9 mouse cellular contexts compared by ENCODE assay signal in the genomic region with DNA sequence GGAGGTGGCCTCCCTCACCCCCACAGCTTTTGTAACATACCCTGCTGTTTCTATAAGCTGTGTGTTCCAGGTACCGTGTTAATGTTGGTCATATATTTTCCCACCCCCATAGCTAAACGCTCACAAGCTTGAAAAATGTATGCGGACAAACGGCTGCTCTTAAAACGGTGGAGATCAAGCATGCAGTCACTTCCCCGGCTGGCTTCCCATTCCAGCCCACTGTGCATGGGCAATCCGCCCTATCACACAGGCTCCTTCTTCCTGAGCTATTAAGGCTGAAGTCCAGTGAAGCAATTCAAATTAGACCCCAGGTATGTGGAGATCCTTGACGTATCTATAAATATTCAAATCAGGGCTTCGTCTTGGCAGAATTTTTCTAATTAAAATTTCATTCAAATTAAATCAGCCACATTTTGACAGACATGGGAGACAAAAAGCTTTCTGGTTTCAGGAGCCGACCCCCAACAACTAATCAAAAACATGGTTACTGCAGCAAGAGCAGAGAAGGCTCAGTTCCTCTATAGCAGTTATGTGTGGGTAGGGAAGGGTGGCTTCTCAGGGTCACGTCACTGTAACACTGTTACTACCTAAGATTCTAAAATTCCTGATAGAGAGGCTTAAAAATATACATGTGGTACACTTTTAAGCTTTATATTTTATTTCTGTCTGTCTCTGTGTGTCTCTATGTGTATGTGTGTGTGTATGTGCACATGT.
A peak's percentile ranks its signal among the peaks of the same experiment; 100 is the strongest.
DNase-seq lines count a peak whose midpoint lies in the region; ATAC-seq lines count a peak whose summit lies in the region.
"Had no signal": no experiment of that assay in that cellular context is flagged by ENCODE, and none has a peak within 500 bp of the region (broad histone marks: within the 10 kb centered on the region; RNA-seq: fewer than 3 reads in every experiment).

No protein-coding gene starts in this region.

- peak overlapping the region; percentile 24; the same call in 1 of the 2 replicates for H3K4me2 ChIP-seq in heart, embryonic 14.5 days (ENCODE audit: low read length)
- peak overlapping the region; percentile 26; the same call in 1 of the 2 replicates for H3K4me2 ChIP-seq in hindbrain, embryonic 15.5 days

- peaks cover 16 to 38% of the 10 kb centered on the region in 2 experiments for H3K4me1 ChIP-seq in heart, embryonic 14.5 days (ENCODE audit: control insufficient read depth in 2 of 2, insufficient read depth in 2 of 2, low read length in 2 of 2)
- peaks cover 64% of the 10 kb centered on the region for H3K4me1 ChIP-seq in hindbrain, embryonic 15.5 days (replicated peaks)

- no peaks in the 10 kb centered on the region for H3K27me3 ChIP-seq in heart, embryonic 14.5 days (ENCODE audit: control insufficient read depth, insufficient read depth, low read length)
- H3K27me3 ChIP-seq in hindbrain, embryonic 15.5 days: no peaks in the 10 kb centered on the region

- H3K9ac ChIP-seq in heart, embryonic 14.5 days (ENCODE audit: low read length): no peak overlapping the region; the same call in 1 of the 2 replicates
- peak overlapping the region; percentile 14; the same call in 1 of the 2 replicates for H3K9ac ChIP-seq in hindbrain, embryonic 15.5 days

- intact Hi-C loops in heart, postnatal 14 days (cut with DNase I): no loop called here

- no peaks in the 10 kb centered on the region for H3K36me3 ChIP-seq in heart, embryonic 14.5 days (ENCODE audit: control insufficient read depth, insufficient read depth, low read length)
- no peaks in the 10 kb centered on the region for H3K36me3 ChIP-seq in hindbrain, embryonic 15.5 days

- DNase-seq in heart, postnatal 14 days: no peak
- DNase-seq in Muller cell, postnatal 12 days (ENCODE audit: inconsistent ontology term): peak; percentile 51
- peak; percentile 73 to 77 for DNase-seq in cerebellum, postnatal 25 days
- DNase-seq in adrenal gland, postnatal 36 days: no peak
- no peak for DNase-seq in adrenal gland, postnatal 14 days
- no peak for DNase-seq in adrenal gland, postnatal 10 days
- DNase-seq: heart, postnatal 4 days had no signal

- H3K27ac ChIP-seq in heart, embryonic 14.5 days (replicated peaks in 1 of 2; ENCODE audit: control insufficient read depth in 1 of 2, insufficient read depth in 1 of 2, low read depth in 2 of 2, low read length in 2 of 2): no peak overlapping the region
- H3K27ac ChIP-seq in hindbrain, embryonic 15.5 days (replicated peaks): peak overlapping the region; percentile 70

- WGBS in heart, embryonic 14.5 days: 51% methylated on average over 11 of the region's 11 CpGs
- 21% methylated on average over 11 of the region's 11 CpGs for WGBS in hindbrain, embryonic 15.5 days

- H3K9me3 ChIP-seq in heart, embryonic 14.5 days (ENCODE audit: control insufficient read depth, low read length): no peaks in the 10 kb centered on the region
- no peaks in the 10 kb centered on the region for H3K9me3 ChIP-seq in hindbrain, embryonic 15.5 days

- no peak for ATAC-seq in heart, embryonic 14.5 days (ENCODE audit: insufficient number of reproducible peaks, insufficient read depth, low FRiP score, low read depth)
- ATAC-seq in hindbrain, embryonic 15.5 days (ENCODE audit: low FRiP score, low read depth): 0 out of 2 replicates have a peak, but pooled peaks have one; percentile 43

- H3K4me3 ChIP-seq in heart, embryonic 14.5 days (ENCODE audit: control insufficient read depth in 1 of 2, insufficient read depth in 1 of 2, low read depth in 1 of 2, low read length in 2 of 2): no peak overlapping the region
- no peak overlapping the region for H3K4me3 ChIP-seq in hindbrain, embryonic 15.5 days

Comparison
In these comparisons a context has a peak if more than half of its experiments do, and no peak if none do; other contexts are left out.
1. DNase-seq: peak in Muller cell, postnatal 12 days (single experiment) and cerebellum, postnatal 25 days (2 of 2); none in heart, postnatal 14 days (0 of 2), adrenal gland, postnatal 36 days (0 of 2), adrenal gland, postnatal 14 days (single experiment) and adrenal gland, postnatal 10 days (single experiment).